ENCODE assay signal across 8 mouse cellular contexts in genomic region chrX:60403764-60404667, GRCm38 (mm10).
A peak's percentile ranks its signal among the peaks of the same experiment; 100 is the strongest.
DNase-seq lines count a peak whose midpoint lies in the region; ATAC-seq and TF ChIP-seq lines count a peak whose summit lies in the region.

No protein-coding gene starts in this region.

- DNase-seq in c-Kit-positive CD71-negative TER-119-negative erythroid progenitor cells, embryonic 14.5 days (ENCODE audit: low read depth): peak; percentile 12
- peak; percentile 1 for DNase-seq in fibroblast of lung, adult 2 months (ENCODE audit: low read depth)
- DNase-seq in kidney, postnatal 25 days: peak; percentile 52 to 82
- no peak for DNase-seq in lung, adult 2 months
- DNase-seq in ovary, adult 18-20 months (ENCODE audit: low spot score): peak; percentile 55
- peak; percentile 52 for DNase-seq in thymus, adult 2 months

- H3K27me3 ChIP-seq in ES-Bruce4 (ENCODE audit: control insufficient read depth, insufficient read depth, low read length, poor library complexity, severe bottlenecking): no peaks in the 10 kb centered on the region
- no peaks in the 10 kb centered on the region for H3K27me3 ChIP-seq in heart, embryonic 15.5 days
- H3K27me3 ChIP-seq in thymus, adult 2 months (ENCODE audit: control insufficient read depth, insufficient read depth, low read length): no peaks in the 10 kb centered on the region

- TF ChIP-seq CTCF in ES-Bruce4 (IDR thresholded peaks at IDR 0.05; ENCODE audit: low read depth, low read length): no peak
- no peak for TF ChIP-seq CTCF in lung, adult 2 months (IDR thresholded peaks at IDR 0.05; ENCODE audit: insufficient read depth, low read length)
- TF ChIP-seq CTCF in thymus, adult 2 months (IDR thresholded peaks at IDR 0.05; ENCODE audit: borderline replicate concordance, control insufficient read depth, extremely low read depth, insufficient read depth, low read length, poor library complexity): no peak

- TF ChIP-seq POLR2A in ES-Bruce4 (IDR thresholded peaks at IDR 0.05; ENCODE audit: insufficient read depth, low read length): no peak
- peak; percentile 37; the same call in 1 of the 2 replicates for TF ChIP-seq POLR2A in lung, adult 2 months (IDR thresholded peaks at IDR 0.05; ENCODE audit: borderline replicate concordance, extremely low read depth, low read depth, low read length)
- peak; percentile 61 for TF ChIP-seq POLR2A in thymus, adult 2 months (IDR thresholded peaks at IDR 0.05; ENCODE audit: control insufficient read depth, extremely low read depth, insufficient read depth, low read length, poor library complexity)

- H3K36me3 ChIP-seq in ES-Bruce4 (ENCODE audit: control insufficient read depth, insufficient read depth, low read length, poor library complexity, severe bottlenecking): no peaks in the 10 kb centered on the region
- no peaks in the 10 kb centered on the region for H3K36me3 ChIP-seq in heart, embryonic 15.5 days
- H3K36me3 ChIP-seq in thymus, adult 2 months (ENCODE audit: control insufficient read depth, insufficient read depth, low read length): no peaks in the 10 kb centered on the region

- H3K4me1 ChIP-seq in ES-Bruce4 (ENCODE audit: control insufficient read depth, insufficient read depth, low read length): no peaks in the 10 kb centered on the region
- H3K4me1 ChIP-seq in heart, embryonic 15.5 days (replicated peaks): no peaks in the 10 kb centered on the region
- H3K4me1 ChIP-seq in lung, adult 2 months (ENCODE audit: control insufficient read depth, insufficient read depth, low read length): no peaks in the 10 kb centered on the region; the same call in 1 of the 2 replicates
- peaks cover 3% of the 10 kb centered on the region; the same call in 1 of the 2 replicates for H3K4me1 ChIP-seq in thymus, adult 2 months (replicated peaks; ENCODE audit: control insufficient read depth, insufficient read depth, low read length)

- WGBS in heart, embryonic 15.5 days: 16% methylated on average over 67 of the region's 126 CpGs
- WGBS in lung, adult 2 months: 36% methylated on average over 119 of the region's 126 CpGs
- 3% methylated on average over 37 of the region's 126 CpGs for WGBS in thymus, adult 2 months

- no peak for TF ChIP-seq EP300 in ES-Bruce4 (IDR thresholded peaks at IDR 0.05; ENCODE audit: insufficient read depth, low read depth, low read length)

- peak overlapping the region; percentile 75 for H3K4me2 ChIP-seq in heart, embryonic 15.5 days

- H3K27ac ChIP-seq in ES-Bruce4 (ENCODE audit: insufficient read depth, low read length): no peak overlapping the region
- H3K27ac ChIP-seq in heart, embryonic 15.5 days: peak overlapping the region; percentile 96
- peak overlapping the region; percentile 74 for H3K27ac ChIP-seq in thymus, adult 2 months (ENCODE audit: control insufficient read depth, insufficient read depth, low read length)

- peak; percentile 87 for ATAC-seq in heart, embryonic 15.5 days (replicated peaks; ENCODE audit: insufficient number of reproducible peaks, insufficient read depth, low FRiP score, low read depth)

- H3K9ac ChIP-seq in ES-Bruce4 (ENCODE audit: low read depth, poor library complexity, severe bottlenecking): peak overlapping the region; percentile 95
- H3K9ac ChIP-seq in heart, embryonic 15.5 days: peak overlapping the region; percentile 87

- peak overlapping the region; percentile 98 for H3K4me3 ChIP-seq in ES-Bruce4 (ENCODE audit: low read depth, low read length)
- H3K4me3 ChIP-seq in heart, embryonic 15.5 days: peak overlapping the region; percentile 75
- peak overlapping the region; percentile 87 for H3K4me3 ChIP-seq in lung, adult 2 months (replicated peaks; ENCODE audit: extremely low read depth, low read depth, low read length)
- H3K4me3 ChIP-seq in thymus, adult 2 months (ENCODE audit: control insufficient read depth, insufficient read depth, low read length): peak overlapping the region; percentile 100

- no peaks in the 10 kb centered on the region for H3K9me3 ChIP-seq in ES-Bruce4 (replicated peaks; ENCODE audit: control insufficient read depth, insufficient read depth, low read length, poor library complexity, severe bottlenecking)
- H3K9me3 ChIP-seq in heart, embryonic 15.5 days (replicated peaks): no peaks in the 10 kb centered on the region
